Comparison of ENCODE assay signal across 13 mouse cellular contexts in genomic region chr4:152953237-152953974, GRCm38 (mm10).
DNase-seq lines count a peak whose midpoint lies in the region; ATAC-seq lines count a peak whose summit lies in the region.
"Had no signal": no experiment of that assay in that cellular context is flagged by ENCODE, and none has a peak within 500 bp of the region (broad histone marks: within the 10 kb centered on the region; RNA-seq: fewer than 3 reads in every experiment).

No protein-coding gene starts in this region.

- H3K36me3 ChIP-seq in forebrain, embryonic 14.5 days (ENCODE audit: control insufficient read depth, insufficient read depth, low read length): no peaks in the 10 kb centered on the region
- H3K36me3 ChIP-seq in forebrain, embryonic 10.5 days (replicated peaks): no peaks in the 10 kb centered on the region
- no peaks in the 10 kb centered on the region for H3K36me3 ChIP-seq in megakaryocyte, embryonic 14.5 days (replicated peaks; ENCODE audit: low read length)

- no peaks in the 10 kb centered on the region for H3K27me3 ChIP-seq in forebrain, embryonic 14.5 days (replicated peaks; ENCODE audit: control insufficient read depth, insufficient read depth, low read length)
- H3K27me3 ChIP-seq in forebrain, embryonic 10.5 days (ENCODE audit: poor library complexity, severe bottlenecking): no peaks in the 10 kb centered on the region
- no peaks in the 10 kb centered on the region for H3K27me3 ChIP-seq in megakaryocyte, embryonic 14.5 days (replicated peaks)

- no peak overlapping the region for H3K4me2 ChIP-seq in forebrain, embryonic 14.5 days (ENCODE audit: low read length)

- peak; percentile 52; the same call in 1 of the 2 replicates for ATAC-seq in forebrain, embryonic 14.5 days
- ATAC-seq in megakaryocyte, adult 5-6 weeks (ENCODE audit: poor library complexity, severe bottlenecking): no peak

- H3K9ac ChIP-seq in forebrain, embryonic 14.5 days (ENCODE audit: low read length): no peak overlapping the region
- H3K9ac ChIP-seq: liver, embryonic 14.5 days had no signal

- 62% methylated on average over 15 of the region's 15 CpGs for WGBS in forebrain, embryonic 14.5 days
- 82% methylated on average over 15 of the region's 15 CpGs for WGBS in forebrain, embryonic 10.5 days

- no peak overlapping the region for H3K4me3 ChIP-seq in forebrain, embryonic 14.5 days (ENCODE audit: low read depth, low read length)
- H3K4me3 ChIP-seq in forebrain, embryonic 10.5 days: no peak overlapping the region
- H3K4me3 ChIP-seq in megakaryocyte, embryonic 14.5 days (replicated peaks): peak overlapping the region; percentile 47
- H3K4me3 ChIP-seq: myocyte had no signal

- no peaks in the 10 kb centered on the region for H3K9me3 ChIP-seq in forebrain, embryonic 14.5 days (replicated peaks; ENCODE audit: control insufficient read depth, low read length)
- no peaks in the 10 kb centered on the region for H3K9me3 ChIP-seq in forebrain, embryonic 10.5 days
- H3K9me3 ChIP-seq in megakaryocyte, embryonic 14.5 days: peaks cover 82% of the 10 kb centered on the region

- peaks cover 5% of the 10 kb centered on the region; the same call in 1 of the 2 replicates for H3K4me1 ChIP-seq in forebrain, embryonic 14.5 days (ENCODE audit: control insufficient read depth, insufficient read depth, low read length)
- H3K4me1 ChIP-seq in forebrain, embryonic 10.5 days: peaks cover 21% of the 10 kb centered on the region
- H3K4me1 ChIP-seq in megakaryocyte, embryonic 14.5 days: no peaks in the 10 kb centered on the region

- peak; percentile 34 for DNase-seq in forebrain, embryonic 14.5 days (ENCODE audit: low spot score)
- no peak for DNase-seq in forebrain, embryonic 10.5 days (ENCODE audit: extremely low spot score, low spot score)
- DNase-seq in mesoderm, embryonic 11.5 days (ENCODE audit: low read depth, low spot score): peak; percentile 78
- peak; percentile 66 for DNase-seq in retina, postnatal 1 day
- no peak for DNase-seq in spleen, postnatal 4 days (ENCODE audit: low spot score in 2 of 2)
- no peak for DNase-seq in heart, adult 9 months (ENCODE audit: low spot score in 2 of 2)
- DNase-seq: adrenal gland, adult 8-10 months; cerebellum, postnatal 14 days; layer of hippocampus, adult 9-11 months had no signal

- H3K27ac ChIP-seq in forebrain, embryonic 14.5 days (ENCODE audit: low read depth, low read length): no peak overlapping the region
- H3K27ac ChIP-seq in forebrain, embryonic 10.5 days: no peak overlapping the region
- H3K27ac ChIP-seq: liver, embryonic 14.5 days had no signal

Comparison
In these comparisons a context has a peak if more than half of its experiments do, and no peak if none do; other contexts are left out.
1. DNase-seq: peak in forebrain, embryonic 14.5 days (single experiment), mesoderm, embryonic 11.5 days (single experiment) and retina, postnatal 1 day (single experiment); none in forebrain, embryonic 10.5 days (single experiment), spleen, postnatal 4 days (0 of 2) and heart, adult 9 months (0 of 2).